Mouse (Mus musculus): ENCODE data around the gene Ezr. TPM values are rescaled to one million over a fixed set of nuclear protein-coding genes. Genes with fewer than 3 reads are reported as not detected.

Gene Ezr
- polyA plus RNA-seq, 1 experiment = 123 TPM

DNA sequence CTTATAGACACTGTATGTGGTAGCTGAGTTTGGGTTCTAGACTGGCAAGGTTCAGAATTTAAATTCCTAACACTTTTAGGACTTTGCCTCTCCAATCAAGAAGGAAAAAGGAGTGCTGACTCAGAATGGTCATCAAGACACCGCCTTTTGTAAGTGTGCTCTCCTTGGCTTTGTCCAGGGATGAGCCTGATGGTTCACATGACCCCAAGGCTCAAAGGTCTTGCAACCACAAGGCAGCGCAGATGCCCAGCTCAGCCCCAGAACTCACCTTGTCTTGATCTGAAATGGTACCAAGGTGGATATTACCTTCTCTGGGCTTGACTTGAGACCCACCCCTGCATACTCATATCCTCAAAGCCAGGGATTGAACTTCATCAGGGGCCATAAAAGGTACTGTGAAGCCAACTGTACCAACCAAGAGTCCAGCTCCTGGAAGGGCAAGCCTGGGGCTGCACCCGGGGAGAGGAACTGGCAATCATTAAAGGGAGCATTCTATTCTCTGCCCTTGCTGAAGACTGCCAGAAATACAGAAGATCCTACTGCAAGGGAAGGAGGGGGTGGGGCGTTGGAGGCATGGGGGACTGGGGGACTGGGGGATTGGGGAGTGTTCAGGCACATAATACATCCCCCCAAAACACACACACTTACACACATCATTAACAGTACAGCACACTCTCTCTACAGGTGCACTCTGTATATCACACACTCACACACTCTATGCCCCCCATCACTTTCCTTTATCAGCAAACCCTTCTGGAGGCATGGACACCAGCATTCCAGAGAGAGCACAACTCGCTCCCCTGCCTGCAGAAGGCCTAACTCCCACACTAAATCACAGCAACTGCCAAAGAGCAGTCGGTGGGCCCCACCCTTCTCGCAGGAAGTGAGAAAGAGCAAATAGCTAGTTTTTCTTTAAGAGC, 29.6 kb upstream of the Ezr start:
- TF ChIP-seq GATA1 (IDR thresholded peaks at IDR 0.05; ENCODE audit: borderline replicate concordance, low read length) = no peak
- no peak for TF ChIP-seq FLI1 (IDR thresholded peaks at IDR 0.05; ENCODE audit: low read length)
- no peak overlapping the region for H3K4me3 ChIP-seq (replicated peaks)
- peaks cover 29% of the 10 kb centered on the region for H3K4me1 ChIP-seq

DNA sequence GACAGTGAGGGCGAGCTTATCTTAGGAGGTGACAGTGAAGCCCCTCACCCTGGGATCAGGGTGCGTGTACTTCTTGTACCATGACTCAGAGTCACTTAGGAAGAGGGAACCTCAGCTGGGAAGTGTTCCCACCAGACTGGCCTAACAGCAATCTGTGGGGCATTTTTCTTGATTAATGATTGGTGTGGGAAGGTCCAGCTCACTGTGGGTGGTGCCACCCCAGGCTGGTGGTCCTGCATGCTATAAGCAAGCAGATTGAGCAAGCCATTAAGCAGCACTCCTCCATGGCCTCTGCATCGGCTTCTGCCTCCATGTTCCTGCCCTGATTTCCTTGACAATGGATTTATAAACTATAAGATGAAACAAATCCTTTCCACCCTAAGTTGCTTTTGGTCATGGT, 26.7 kb upstream of the Ezr start:
- no peak overlapping the region for H3K4me3 ChIP-seq (replicated peaks)
- no peak for TF ChIP-seq GATA1 (IDR thresholded peaks at IDR 0.05; ENCODE audit: borderline replicate concordance, low read length)
- no peak for TF ChIP-seq FLI1 (IDR thresholded peaks at IDR 0.05; ENCODE audit: low read length)

More for the DNA sequence above, 29.6 kb upstream of the Ezr start:
- H3K27me3 ChIP-seq (replicated peaks) = peaks cover 6% of the 10 kb centered on the region
- H3K36me3 ChIP-seq (replicated peaks; ENCODE audit: low read length) = no peaks in the 10 kb centered on the region
- H3K9me3 ChIP-seq = no peaks in the 10 kb centered on the region

DNA sequence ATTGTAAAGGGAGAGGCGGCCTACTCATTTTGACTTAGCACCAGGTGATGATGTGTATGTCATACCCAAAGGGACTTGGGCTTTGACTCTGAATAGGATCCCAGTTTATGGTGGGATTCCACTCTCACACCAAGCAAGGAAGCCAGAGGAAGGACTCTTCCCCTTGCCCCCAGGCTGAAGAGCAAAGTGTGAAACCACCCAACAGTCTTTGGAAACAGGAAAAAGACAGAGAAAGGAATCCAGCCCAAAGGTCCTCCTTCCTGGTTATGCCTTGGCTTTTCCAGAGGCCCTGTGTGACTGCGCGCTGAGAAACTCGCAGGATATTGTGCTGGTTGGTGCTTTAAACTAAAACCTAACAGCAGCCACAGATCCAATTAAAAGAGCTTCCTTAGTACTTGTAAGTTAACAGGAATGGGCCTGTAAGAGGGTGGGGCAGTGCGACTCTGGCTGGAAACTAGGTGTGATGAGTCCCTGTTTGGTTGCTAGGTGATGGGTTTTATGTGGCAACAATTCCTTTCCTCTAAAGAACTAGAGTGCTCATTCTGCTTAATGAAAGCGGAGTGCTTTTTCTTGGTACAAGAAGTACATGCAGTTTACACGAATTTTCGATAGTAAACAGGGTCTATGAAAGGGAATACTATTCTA, 26.1 kb upstream of the Ezr start:
- no peak overlapping the region for H3K4me3 ChIP-seq (replicated peaks)
- TF ChIP-seq FLI1 (IDR thresholded peaks at IDR 0.05; ENCODE audit: low read length) (no peak), GATA1 (IDR thresholded peaks at IDR 0.05; ENCODE audit: borderline replicate concordance, low read length) (no peak)
- peaks cover 12% of the 10 kb centered on the region for H3K4me1 ChIP-seq
- H3K36me3 ChIP-seq (replicated peaks; ENCODE audit: low read length) = no peaks in the 10 kb centered on the region
- no peaks in the 10 kb centered on the region for H3K9me3 ChIP-seq
- peaks cover 6% of the 10 kb centered on the region for H3K27me3 ChIP-seq (replicated peaks)

More for the DNA sequence above, 26.7 kb upstream of the Ezr start:
- H3K36me3 ChIP-seq (replicated peaks; ENCODE audit: low read length) = no peaks in the 10 kb centered on the region
- peaks cover 12% of the 10 kb centered on the region for H3K4me1 ChIP-seq
- no peaks in the 10 kb centered on the region for H3K9me3 ChIP-seq
- H3K27me3 ChIP-seq (replicated peaks) = peaks cover 6% of the 10 kb centered on the region

DNA sequence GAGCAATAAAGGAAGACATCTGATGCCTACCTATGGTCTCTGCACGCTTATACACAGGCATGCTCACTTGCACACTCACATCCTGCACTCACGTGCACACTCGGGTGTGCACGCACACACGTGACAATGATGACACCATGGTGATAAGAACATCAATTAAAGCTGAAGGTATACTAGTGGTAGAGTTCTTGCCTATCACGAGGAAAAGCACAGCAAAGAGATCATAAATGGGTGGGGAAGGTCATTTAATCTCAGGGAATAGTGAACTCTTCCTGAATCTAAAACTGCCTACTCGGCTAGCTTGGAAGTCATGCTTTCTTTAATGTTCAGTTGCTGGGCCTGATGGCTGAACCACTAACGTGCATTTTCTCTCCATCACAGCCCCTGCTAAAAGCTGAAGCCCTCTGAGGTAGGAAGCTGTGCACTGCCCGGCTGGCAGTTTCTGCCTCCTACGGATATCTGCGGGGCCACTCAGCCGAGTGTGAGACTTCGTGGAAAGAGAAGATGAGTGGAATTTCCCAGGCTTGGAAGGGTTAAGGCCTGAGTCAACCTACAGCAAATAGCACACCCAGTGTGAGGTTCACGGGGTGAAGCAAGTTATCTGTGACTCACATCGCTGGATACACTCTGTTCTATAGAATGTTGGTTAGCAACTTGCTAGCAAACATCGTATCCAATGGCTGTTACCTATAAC, 25.4 kb upstream of the Ezr start:
- Histone ChIP-seq H3K4me1 (peaks cover 12% of the 10 kb centered on the region), H3K9me3 (peaks cover 3% of the 10 kb centered on the region), H3K4me3 (replicated peaks) (no peak overlapping the region), H3K36me3 (replicated peaks; ENCODE audit: low read length) (no peaks in the 10 kb centered on the region), H3K27me3 (replicated peaks) (peaks cover 6% of the 10 kb centered on the region)
- TF ChIP-seq GATA1 (IDR thresholded peaks at IDR 0.05; ENCODE audit: borderline replicate concordance, low read length) (no peak), FLI1 (IDR thresholded peaks at IDR 0.05; ENCODE audit: low read length) (no peak)

DNA sequence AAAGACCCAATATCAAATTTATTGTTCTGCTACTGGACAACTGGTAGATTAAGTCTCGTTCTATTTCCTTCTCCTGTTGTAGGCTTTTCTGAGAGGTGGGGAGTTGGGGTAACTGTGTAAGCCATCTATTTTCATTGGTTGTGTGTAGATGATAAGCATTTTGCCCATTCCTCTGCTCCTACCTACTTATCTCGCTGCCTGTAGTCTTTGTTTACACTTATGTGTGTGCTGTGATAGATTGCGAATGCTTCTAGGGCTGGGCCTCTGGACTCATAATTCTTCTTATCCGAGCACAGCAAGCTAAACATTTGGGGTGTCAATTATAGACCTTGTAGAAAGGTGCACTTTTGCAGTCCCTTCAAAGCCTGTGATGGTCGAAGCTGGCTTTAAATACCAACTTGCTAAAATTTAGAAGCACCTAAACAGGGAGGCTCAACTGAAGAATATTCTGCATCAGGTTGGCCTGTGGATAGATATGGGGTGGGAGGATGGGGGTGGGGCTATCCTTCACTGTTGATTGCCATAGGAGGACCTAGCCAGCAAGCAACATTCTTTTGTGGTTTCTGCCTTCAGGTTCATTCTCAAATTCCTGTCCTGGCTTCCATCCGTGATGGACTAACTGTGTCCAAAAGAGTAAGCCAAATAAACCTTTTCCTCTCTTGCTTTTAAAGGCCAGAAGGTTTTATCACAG, 22.4 kb upstream of the Ezr start:
- Histone ChIP-seq H3K4me3 (replicated peaks) (no peak overlapping the region), H3K36me3 (replicated peaks; ENCODE audit: low read length) (no peaks in the 10 kb centered on the region), H3K27me3 (replicated peaks) (no peaks in the 10 kb centered on the region), H3K4me1 (no peaks in the 10 kb centered on the region), H3K9me3 (peaks cover 24% of the 10 kb centered on the region)
- TF ChIP-seq FLI1 (IDR thresholded peaks at IDR 0.05; ENCODE audit: low read length) = no peak
- TF ChIP-seq GATA1 (IDR thresholded peaks at IDR 0.05; ENCODE audit: borderline replicate concordance, low read length) = no peak

DNA sequence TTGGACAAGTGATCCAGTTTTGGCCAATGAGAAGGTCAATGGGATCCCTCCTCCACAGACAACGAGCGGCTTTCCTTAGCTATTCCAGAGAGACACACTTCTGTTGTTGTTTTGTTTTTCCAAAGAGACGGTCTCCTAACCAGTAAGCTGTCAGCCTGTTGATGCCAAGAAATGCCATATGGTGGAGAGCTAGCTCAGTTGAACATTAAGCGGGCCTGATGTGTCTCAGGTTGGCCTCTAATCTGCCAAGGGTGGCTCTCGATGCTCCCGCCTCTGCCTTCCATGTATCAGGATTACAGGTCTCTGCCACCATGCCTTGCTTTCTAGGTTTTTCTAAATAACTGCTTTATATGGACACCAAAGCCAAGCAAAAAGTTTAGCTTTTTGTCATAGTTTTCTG, 21.5 kb upstream of the Ezr start:
- H3K27me3 ChIP-seq (replicated peaks) = no peaks in the 10 kb centered on the region
- H3K4me1 ChIP-seq = no peaks in the 10 kb centered on the region
- no peak for TF ChIP-seq GATA1 (IDR thresholded peaks at IDR 0.05; ENCODE audit: borderline replicate concordance, low read length)
- no peak for TF ChIP-seq FLI1 (IDR thresholded peaks at IDR 0.05; ENCODE audit: low read length)
- peaks cover 24% of the 10 kb centered on the region for H3K9me3 ChIP-seq
- no peak overlapping the region for H3K4me3 ChIP-seq (replicated peaks)
- no peaks in the 10 kb centered on the region for H3K36me3 ChIP-seq (replicated peaks; ENCODE audit: low read length)

DNA sequence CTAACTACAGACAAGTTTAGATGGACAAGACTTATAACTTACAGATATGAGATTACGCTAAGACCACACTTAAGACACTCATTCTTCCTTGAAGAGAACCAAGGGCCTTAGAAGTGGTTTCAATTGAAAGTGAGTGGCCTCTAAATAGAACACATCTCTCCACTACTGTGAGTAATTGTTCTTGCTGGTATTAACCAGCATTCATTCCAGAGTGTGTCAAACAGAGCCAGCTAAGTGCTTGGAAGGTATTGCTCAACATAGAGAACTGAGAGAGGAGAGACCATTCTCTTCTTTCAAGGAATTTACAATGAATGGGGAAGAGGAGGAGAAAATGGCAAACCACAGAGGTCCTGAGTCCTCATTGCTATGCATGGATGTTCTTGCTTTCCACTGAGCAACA, 21.0 kb upstream of the Ezr start:
- Histone ChIP-seq H3K4me1 (no peaks in the 10 kb centered on the region), H3K4me3 (replicated peaks) (no peak overlapping the region), H3K9me3 (peaks cover 24% of the 10 kb centered on the region), H3K27me3 (replicated peaks) (no peaks in the 10 kb centered on the region), H3K36me3 (replicated peaks; ENCODE audit: low read length) (no peaks in the 10 kb centered on the region)
- no peak for TF ChIP-seq GATA1 (IDR thresholded peaks at IDR 0.05; ENCODE audit: borderline replicate concordance, low read length)
- TF ChIP-seq FLI1 (IDR thresholded peaks at IDR 0.05; ENCODE audit: low read length) = no peak

DNA sequence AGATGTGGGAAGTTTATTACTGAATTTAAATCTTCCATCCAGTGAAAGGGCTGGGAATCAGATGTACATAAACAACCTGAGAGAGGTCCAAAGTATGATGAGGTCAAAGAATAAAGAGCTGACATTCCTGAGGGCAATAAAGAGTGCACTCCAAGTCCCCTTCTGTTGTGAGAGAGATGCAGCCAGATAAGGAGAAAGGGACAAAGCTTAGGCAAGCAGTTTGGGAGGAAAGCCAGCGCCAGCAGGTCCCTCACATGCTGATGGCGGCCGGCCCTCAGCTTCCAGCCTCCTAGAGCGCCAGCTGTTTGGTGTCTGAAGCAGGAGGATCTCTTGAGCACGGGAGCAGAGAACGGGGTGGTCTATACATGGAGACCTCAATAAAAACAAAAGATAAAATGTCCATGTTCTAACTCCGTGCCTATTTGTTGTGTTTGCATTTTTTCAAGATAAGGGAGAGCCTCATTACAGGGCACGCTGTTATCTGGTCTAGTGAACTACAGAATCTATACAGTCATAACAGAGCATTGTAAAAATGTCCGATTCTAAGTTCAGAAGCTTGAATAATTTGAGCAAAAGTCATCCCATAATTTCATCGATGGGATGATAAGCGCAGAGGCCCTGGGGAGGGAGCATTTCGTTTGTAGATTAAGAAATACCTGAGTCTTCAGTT, 15.9 kb upstream of the Ezr start:
- H3K27me3 ChIP-seq (replicated peaks) = peaks cover 8% of the 10 kb centered on the region
- H3K4me1 ChIP-seq = peaks cover 30% of the 10 kb centered on the region
- H3K9me3 ChIP-seq = peaks cover 24% of the 10 kb centered on the region
- no peaks in the 10 kb centered on the region for H3K36me3 ChIP-seq (replicated peaks; ENCODE audit: low read length)
- H3K4me3 ChIP-seq (replicated peaks) = no peak overlapping the region
- TF ChIP-seq FLI1 (IDR thresholded peaks at IDR 0.05; ENCODE audit: low read length) = no peak
- no peak for TF ChIP-seq GATA1 (IDR thresholded peaks at IDR 0.05; ENCODE audit: borderline replicate concordance, low read length)

DNA sequence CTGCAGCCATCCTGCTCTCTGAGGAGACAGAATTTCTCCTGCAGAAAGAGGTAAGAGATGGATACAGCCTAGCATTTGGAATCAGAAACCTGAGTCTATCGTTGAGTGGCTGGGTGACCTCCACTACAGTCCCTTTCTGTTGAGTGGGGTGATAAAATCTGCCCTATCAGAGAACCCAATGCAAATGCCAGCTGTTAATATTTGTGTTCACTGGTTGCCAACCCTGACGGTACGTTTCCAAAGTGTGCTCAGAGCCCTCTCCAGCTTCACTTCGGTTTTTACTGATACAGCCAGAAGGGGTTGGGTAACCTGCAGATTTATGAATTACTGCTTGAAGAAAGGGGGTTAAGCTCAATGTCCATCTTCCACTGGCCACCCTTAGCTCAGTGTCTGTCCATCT, 14.9 kb upstream of the Ezr start:
- Histone ChIP-seq H3K4me1 (peaks cover 41% of the 10 kb centered on the region), H3K4me3 (replicated peaks) (peak overlapping the region; percentile 11), H3K9me3 (peaks cover 17% of the 10 kb centered on the region), H3K27me3 (replicated peaks) (peaks cover 8% of the 10 kb centered on the region), H3K36me3 (replicated peaks; ENCODE audit: low read length) (no peaks in the 10 kb centered on the region)
- TF ChIP-seq GATA1 (IDR thresholded peaks at IDR 0.05; ENCODE audit: borderline replicate concordance, low read length) (no peak), FLI1 (IDR thresholded peaks at IDR 0.05; ENCODE audit: low read length) (no peak)

Measured in megakaryocyte, embryonic 14.5 days (primary cell).